12 mouse cellular contexts compared by ENCODE assay signal in genomic region chr10:127176228-127176627, GRCm38 (mm10). TPM values are rescaled to one million over a fixed set of nuclear protein-coding genes. Genes with fewer than 3 reads are reported as not detected.
A peak's percentile ranks its signal among the peaks of the same experiment; 100 is the strongest.
DNase-seq lines count a peak whose midpoint lies in the region; ATAC-seq and TF ChIP-seq lines count a peak whose summit lies in the region.
"Had no signal": no experiment of that assay in that cellular context is flagged by ENCODE, and none has a peak within 500 bp of the region (broad histone marks: within the 10 kb centered on the region; RNA-seq: fewer than 3 reads in every experiment).

No protein-coding gene starts in this region.

- H3K27me3 ChIP-seq in heart, embryonic 12.5 days (replicated peaks), result peaks cover 79% of the 10 kb centered on the region
- H3K27me3 ChIP-seq in lung, postnatal 0 days (replicated peaks; ENCODE audit: insufficient read depth, low read length), result peaks cover 57% of the 10 kb centered on the region

- no peak overlapping the region for H3K9ac ChIP-seq in heart, embryonic 12.5 days
- H3K9ac ChIP-seq in lung, postnatal 0 days (replicated peaks; ENCODE audit: low read depth), result no peak overlapping the region
- H3K9ac ChIP-seq: liver, embryonic 13.5 days had no signal

- TF ChIP-seq CTCF in lung, postnatal 0 days (IDR thresholded peaks at IDR 0.05), result 0 out of 2 replicates have a peak, but pooled peaks have one; percentile 7

- H3K4me1 ChIP-seq in heart, embryonic 12.5 days (replicated peaks), result peaks cover 39% of the 10 kb centered on the region
- H3K4me1 ChIP-seq in lung, postnatal 0 days (ENCODE audit: insufficient read depth, low read depth, low read length), result peaks cover 4% of the 10 kb centered on the region

- no peak for TF ChIP-seq EP300 in lung, postnatal 0 days (IDR thresholded peaks at IDR 0.05)

- no peak overlapping the region for H3K4me3 ChIP-seq in heart, embryonic 12.5 days
- H3K4me3 ChIP-seq in lung, postnatal 0 days (ENCODE audit: low read depth, low read length), result no peak overlapping the region

- H3K36me3 ChIP-seq in heart, embryonic 12.5 days, result no peaks in the 10 kb centered on the region
- H3K36me3 ChIP-seq in lung, postnatal 0 days (ENCODE audit: insufficient read depth, low read length), result no peaks in the 10 kb centered on the region

- no peak overlapping the region for H3K27ac ChIP-seq in heart, embryonic 12.5 days (ENCODE audit: poor library complexity, severe bottlenecking)
- H3K27ac ChIP-seq in lung, postnatal 0 days (ENCODE audit: low read length), result no peak overlapping the region
- H3K27ac ChIP-seq: liver, embryonic 13.5 days had no signal

- 37% methylated on average over 3 of the region's 3 CpGs for WGBS in heart, embryonic 12.5 days
- WGBS in lung, postnatal 0 days, result 34% methylated on average over 3 of the region's 3 CpGs

- no peak for DNase-seq in heart, postnatal 4 days
- no peak for DNase-seq in lung, postnatal 0 days (ENCODE audit: low spot score)
- no peak for DNase-seq in lung, adult 18-20 months
- peak; percentile 3 for DNase-seq in NIH3T3 (ENCODE audit: low read depth)
- DNase-seq in neural tube, embryonic 10.5 days (ENCODE audit: extremely low spot score, low spot score), result no peak
- no peak for DNase-seq in gastrocnemius, postnatal 10 days
- DNase-seq: gastrocnemius, postnatal 36 days; kidney, adult 2 months; liver, embryonic 13.5 days; lung, postnatal 14 days had no signal

- peak overlapping the region; percentile 70; the same call in 1 of the 2 replicates for H3K4me2 ChIP-seq in heart, embryonic 12.5 days
- H3K4me2 ChIP-seq in lung, postnatal 0 days (replicated peaks; ENCODE audit: low read depth, low read length), result no peak overlapping the region

- no peak for ATAC-seq in heart, embryonic 12.5 days (ENCODE audit: insufficient number of reproducible peaks, low FRiP score)
- no peak for ATAC-seq in lung, postnatal 0 days
- ATAC-seq: hindbrain, embryonic 16.5 days had no signal

- H3K9me3 ChIP-seq in heart, embryonic 12.5 days (replicated peaks), result no peaks in the 10 kb centered on the region
- no peaks in the 10 kb centered on the region for H3K9me3 ChIP-seq in lung, postnatal 0 days (ENCODE audit: low read length)
- H3K9me3 ChIP-seq: liver, embryonic 13.5 days had no signal

RNA-seq across cellular contexts. Expression of gene Slc26a10, which starts 4.2 kb away (rescaled TPM):
- polyA plus RNA-seq in heart, embryonic 12.5 days (2016; fragmentation: Nextera tagmentation; extraction: Ambion mirVana), result 20.2 and 21.0 TPM in 2 replicates
- 10 to 100 TPM; 25.7 to 31.8 TPM for total RNA-seq in heart, postnatal 4 days (2021)
- polyA plus RNA-seq in lung, postnatal 0 days (2015; fragmentation: Nextera tagmentation; extraction: Ambion mirVana), result 1.0 and 1.1 TPM in 2 replicates
- 1 to 10 TPM; 3.0 to 6.1 TPM for total RNA-seq in gastrocnemius, postnatal 10 days (2021)

RNA-seq across cellular contexts. Expression of gene B4galnt1, which starts 11.2 kb away (rescaled TPM):
- polyA plus RNA-seq in heart, embryonic 12.5 days (2016; fragmentation: Nextera tagmentation; extraction: Ambion mirVana), result 1.9 and 2.4 TPM in 2 replicates
- total RNA-seq in heart, postnatal 4 days (2021), result 1 to 10 TPM; 2.2 to 2.7 TPM
- 9.1 and 9.6 TPM in 2 replicates for polyA plus RNA-seq in lung, postnatal 0 days (2015; fragmentation: Nextera tagmentation; extraction: Ambion mirVana)
- 1 to 10 TPM; 1.6 to 3.3 TPM for total RNA-seq in gastrocnemius, postnatal 10 days (2021)

RNA-seq across cellular contexts. Expression of gene Arhgef25, which starts 13.7 kb away (rescaled TPM):
- polyA plus RNA-seq in heart, embryonic 12.5 days (2016; fragmentation: Nextera tagmentation; extraction: Ambion mirVana), result 21.3 and 23.1 TPM in 2 replicates
- total RNA-seq in heart, postnatal 4 days (2021), result 10 to 100 TPM; 19.9 to 21.0 TPM
- polyA plus RNA-seq in lung, postnatal 0 days (2015; fragmentation: Nextera tagmentation; extraction: Ambion mirVana), result 27.9 and 37.1 TPM in 2 replicates
- total RNA-seq in gastrocnemius, postnatal 10 days (2021), result 10 to 100 TPM; 16.2 to 26.2 TPM

RNA-seq across cellular contexts. Expression of gene Dtx3, which starts 19.3 kb away (rescaled TPM):
- polyA plus RNA-seq in heart, embryonic 12.5 days (2016; fragmentation: Nextera tagmentation; extraction: Ambion mirVana), result 74.3 and 75.1 TPM in 2 replicates
- 10 to 100 TPM; 50.0 to 53.8 TPM for total RNA-seq in heart, postnatal 4 days (2021)
- 47.5 and 47.8 TPM in 2 replicates for polyA plus RNA-seq in lung, postnatal 0 days (2015; fragmentation: Nextera tagmentation; extraction: Ambion mirVana)
- total RNA-seq in gastrocnemius, postnatal 10 days (2021), result 10 to 100 TPM; 28.8 to 37.6 TPM

RNA-seq across cellular contexts. Expression of gene Pip4k2c, which starts 35.2 kb away (rescaled TPM):
- 29.7 and 31.5 TPM in 2 replicates for polyA plus RNA-seq in heart, embryonic 12.5 days (2016; fragmentation: Nextera tagmentation; extraction: Ambion mirVana)
- 10 to 100 TPM; 25.7 to 26.6 TPM for total RNA-seq in heart, postnatal 4 days (2021)
- polyA plus RNA-seq in lung, postnatal 0 days (2015; fragmentation: Nextera tagmentation; extraction: Ambion mirVana), result 31.0 and 35.1 TPM in 2 replicates
- total RNA-seq in gastrocnemius, postnatal 10 days (2021), result 1 to 10 TPM; 8.5 to 9.6 TPM
